Mouse (Mus musculus): Measurements from ENCODE around the gene 2610528J11Rik. TPM values are rescaled to one million over a fixed set of nuclear protein-coding genes. Genes with fewer than 3 reads are reported as not detected.

The 2610528J11Rik gene
- not detected for total RNA-seq (2023)

DNA sequence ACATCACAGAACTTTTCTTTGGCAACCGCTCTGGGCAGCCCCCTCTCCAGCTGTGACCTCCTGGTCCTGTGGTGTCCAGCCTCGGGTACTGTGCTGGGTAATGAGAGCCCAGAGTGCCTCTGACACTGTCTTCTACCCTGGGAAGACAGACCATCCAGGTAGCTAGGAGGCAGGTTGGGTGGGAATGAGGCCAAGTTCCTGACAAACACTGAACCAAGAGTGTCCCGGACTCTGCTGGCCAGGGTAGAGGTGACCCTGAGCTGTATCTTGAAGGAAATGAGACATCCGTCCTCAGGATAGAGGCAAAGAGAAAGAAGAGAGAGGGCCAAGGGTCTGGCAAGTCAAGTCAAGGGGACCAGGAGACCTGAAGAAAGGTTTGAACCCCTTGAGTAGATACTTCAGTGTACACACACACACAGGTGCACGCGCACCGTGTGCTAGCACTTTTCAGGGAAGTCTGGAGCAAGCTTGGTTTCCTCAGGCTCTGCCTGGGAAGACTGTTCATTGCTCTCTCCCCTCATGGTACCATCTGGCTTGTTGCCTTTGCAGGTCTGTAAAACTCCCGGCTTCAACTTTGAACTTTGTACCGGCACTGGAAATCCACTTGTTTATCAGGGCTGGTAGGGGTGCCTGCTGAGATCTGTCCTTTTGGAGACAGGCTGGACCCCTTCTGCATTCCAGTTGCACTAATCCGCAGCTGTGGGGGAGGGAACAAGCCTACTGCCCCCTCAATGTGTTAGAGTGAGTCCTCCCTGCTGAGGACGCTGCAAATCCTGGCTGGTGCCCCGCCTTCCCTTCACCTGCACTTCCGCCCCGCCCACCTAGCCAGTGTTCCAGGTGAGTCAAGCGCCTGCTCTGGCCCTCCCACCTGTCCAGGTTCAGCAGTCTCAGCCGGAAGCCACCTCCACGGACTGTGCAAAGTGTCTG, at the start of gene 2610528J11Rik:
Gene 2610528J11Rik (plus strand): TSS at position 592 of the 927 bp plus-strand sequence.

DNA sequence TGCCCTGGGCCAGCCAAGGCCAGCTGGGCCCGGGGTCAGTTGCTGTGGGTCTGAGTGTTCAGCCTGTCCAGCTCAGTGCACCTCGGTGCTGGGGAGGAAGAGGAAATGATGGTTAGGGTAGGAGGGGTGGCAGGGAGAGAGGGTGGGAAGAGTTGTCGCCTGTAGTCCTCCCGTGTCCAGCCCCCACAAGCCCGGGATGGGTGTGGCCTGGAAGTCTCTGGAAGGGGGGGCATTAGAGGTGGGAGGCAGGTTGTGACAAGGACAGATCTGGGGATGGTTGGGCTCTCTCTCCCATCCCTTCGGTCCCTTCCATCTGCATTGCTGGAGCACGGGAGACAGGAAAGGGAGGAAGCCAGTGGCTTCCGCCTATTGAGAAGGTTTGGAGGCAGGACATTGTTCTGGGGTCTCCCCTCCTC, 37.1 kb upstream of the 2610528J11Rik start, which contains the start of gene Tie1:
Gene Tie1 (minus strand): TSS at position 345 of the 416 bp plus-strand sequence.

DNA sequence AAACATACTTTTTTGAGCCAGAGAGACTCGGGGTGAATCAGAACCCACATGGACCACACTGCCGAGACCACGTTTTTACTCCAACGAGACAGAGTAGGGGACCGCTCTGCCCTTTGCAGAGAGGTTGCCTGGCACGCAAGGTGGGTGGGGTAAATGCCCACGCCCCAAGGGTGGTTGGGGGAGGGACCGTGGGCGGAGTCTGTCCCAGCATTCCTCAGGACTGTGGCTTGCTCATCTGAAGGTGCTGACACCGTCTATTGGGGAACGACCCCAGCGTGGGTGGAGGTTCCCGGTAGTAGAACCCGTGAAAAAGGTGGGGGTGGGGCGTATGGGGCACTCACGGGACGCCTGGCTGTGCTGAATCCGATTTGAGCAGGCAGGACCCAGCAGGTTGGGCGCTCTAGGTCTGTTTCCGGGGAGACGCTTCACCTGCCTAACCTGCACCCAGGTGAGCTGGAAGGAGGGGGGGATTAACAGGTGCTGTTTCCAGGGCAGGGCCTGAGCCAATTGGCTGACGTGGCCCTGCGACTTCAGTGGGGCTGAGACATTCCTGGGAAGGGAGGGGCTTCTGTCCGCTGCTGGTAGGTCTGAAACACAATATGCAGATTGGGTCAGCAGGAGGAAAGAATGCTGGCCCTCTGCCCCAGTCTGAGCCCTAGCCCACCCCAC, 16.9 kb downstream of the 2610528J11Rik start, which contains the start of gene Tmem125:
Gene Tmem125 (minus strand): TSS at position 453 of the 669 bp plus-strand sequence.

Other genes starting within 250 kb of the 2610528J11Rik start
- under 1 TPM in 1 of 2 experiments, not detected in 1; 0.44 TPM for gene Ptprf, start 235.6 kb upstream of the 2610528J11Rik start, total RNA-seq (2023)
- gene Szt2, start 117.7 kb upstream of the 2610528J11Rik start, total RNA-seq (2023) = 10 to 100 TPM; 51.6 to 52.9 TPM
- 10 to 100 TPM; 69.4 to 70.3 TPM for gene Med8, start 117.7 kb upstream of the 2610528J11Rik start, total RNA-seq (2023)
- 10 to 100 TPM; 98.1 to 98.9 TPM for gene Elovl1, start 98.9 kb upstream of the 2610528J11Rik start, total RNA-seq (2023)
- 10 to 100 TPM; 73.5 to 91.3 TPM for gene Cdc20, start 89.6 kb upstream of the 2610528J11Rik start, total RNA-seq (2023)
- under 1 TPM; 0.77 to 0.99 TPM for gene Mpl, start 69.5 kb upstream of the 2610528J11Rik start, total RNA-seq (2023)
- 1 to 10 TPM; 3.3 to 3.4 TPM for gene Tie1, start 36.9 kb upstream of the 2610528J11Rik start, total RNA-seq (2023)
- gene Tmem125, start 17.0 kb downstream of the 2610528J11Rik start, total RNA-seq (2023) = under 1 TPM in 1 of 2 experiments, not detected in 1; 0.18 TPM
- 1 to 10 TPM; 2.0 to 2.3 TPM for gene Cfap57, start 93.8 kb downstream of the 2610528J11Rik start, total RNA-seq (2023)
- gene Ebna1bp2, start 93.8 kb downstream of the 2610528J11Rik start, total RNA-seq (2023) = 10 to 100 TPM; 38.3 to 43.4 TPM
- not detected for gene Olfr62, start 132.0 kb downstream of the 2610528J11Rik start, total RNA-seq (2023)
- not detected for gene Olfr1342, start 165.8 kb downstream of the 2610528J11Rik start, total RNA-seq (2023)
- gene Olfr1341, start 176.5 kb downstream of the 2610528J11Rik start, total RNA-seq (2023) = not detected
- not detected for gene Olfr1340, start 193.1 kb downstream of the 2610528J11Rik start, total RNA-seq (2023)
- not detected for gene Olfr1339, start 205.2 kb downstream of the 2610528J11Rik start, total RNA-seq (2023)
- gene Olfr1338, start 231.7 kb downstream of the 2610528J11Rik start, total RNA-seq (2023) = not detected